Mouse (Mus musculus) gastrocnemius, postnatal 14 days (tissue): ENCODE data around the gene Fut8. TPM values are rescaled to one million over a fixed set of nuclear protein-coding genes. Genes with fewer than 3 reads are reported as not detected.
A peak's percentile ranks its signal among the peaks of the same experiment; 100 is the strongest.

ENCODE experiments used
- DNase-seq: peaks from one replicate; pipeline ENCODE4 v3.0.0; 2021; ENCODE audit warnings: mixed read lengths
- intact Hi-C: fragments of 180-260 bp; cut with DNase I; formaldehyde crosslinking; loops from one replicate; pipeline ENCODE4 v1.15.1; 2025; ENCODE audit warnings: low total_unique reads
- long read RNA-seq, 2 experiments: library from polyadenylated mRNA; stranded (forward); transcript quantifications; one replicate each; pipeline ENCODE4 v2.0.0; 2021
- total RNA-seq, 2 experiments: library from RNA; stranded (reverse); gene quantifications; 2 replicates each; pipeline ENCODE4 v1.2.3; 2021

The Fut8 gene
- total RNA-seq, result 10 to 100 TPM; 15.5 to 20.9 TPM
- long read RNA-seq, experiment 1, transcript Fut8-201 (12 exons, 3,358 nt), result major isoform, 7 of 9 reads
- long read RNA-seq, experiment 1, partial matches to known transcripts, result 0 of 9 reads
- long read RNA-seq, experiment 1, other reads (novel, unspliced or antisense), result 2 of 9 reads
- long read RNA-seq, experiment 2, transcript Fut8-201 (12 exons, 3,358 nt), result major isoform, 8 of 11 reads
- long read RNA-seq, experiment 2, partial matches to known transcripts, result 1 of 11 reads
- long read RNA-seq, experiment 2, other reads (novel, unspliced or antisense), result 1 of 11 reads

DNA sequence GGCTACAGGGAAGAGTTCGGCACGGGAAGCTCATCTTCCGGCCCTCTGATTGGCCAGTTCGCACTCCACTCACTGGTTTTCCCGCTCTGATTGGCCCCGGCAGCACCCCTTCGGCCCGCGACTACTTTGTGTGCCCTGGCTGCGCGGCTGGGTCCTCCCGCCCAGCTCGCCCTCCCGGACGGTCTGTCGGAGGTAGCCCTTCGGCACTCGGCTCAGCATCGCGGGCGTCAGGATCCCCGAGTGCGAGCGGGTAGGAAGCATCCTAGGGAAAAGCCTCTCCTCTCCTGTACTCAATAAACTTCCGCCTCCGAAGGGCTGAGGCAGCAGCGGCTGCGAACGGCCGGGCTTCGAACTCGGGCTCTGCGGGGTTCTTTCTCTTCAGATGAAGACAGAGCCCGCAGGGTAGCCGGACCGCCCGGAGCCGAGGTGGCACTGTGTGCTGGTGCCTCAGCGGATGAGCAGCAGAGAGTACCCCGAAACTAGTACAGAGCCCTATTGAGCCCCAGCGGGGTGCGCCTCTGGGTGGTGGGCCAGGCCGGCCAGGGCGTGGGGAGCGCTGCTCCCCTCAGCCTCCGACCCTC lies at the start of gene Fut8:
Gene Fut8 (plus strand): TSS at position 176 of the 581 bp plus-strand sequence.
- intact Hi-C loops, result loop anchor here (10.0 kb wide), 1 partner anchor 193 kb away; no protein-coding TSS in a partner anchor
- peak; percentile 91 for DNase-seq

DNA sequence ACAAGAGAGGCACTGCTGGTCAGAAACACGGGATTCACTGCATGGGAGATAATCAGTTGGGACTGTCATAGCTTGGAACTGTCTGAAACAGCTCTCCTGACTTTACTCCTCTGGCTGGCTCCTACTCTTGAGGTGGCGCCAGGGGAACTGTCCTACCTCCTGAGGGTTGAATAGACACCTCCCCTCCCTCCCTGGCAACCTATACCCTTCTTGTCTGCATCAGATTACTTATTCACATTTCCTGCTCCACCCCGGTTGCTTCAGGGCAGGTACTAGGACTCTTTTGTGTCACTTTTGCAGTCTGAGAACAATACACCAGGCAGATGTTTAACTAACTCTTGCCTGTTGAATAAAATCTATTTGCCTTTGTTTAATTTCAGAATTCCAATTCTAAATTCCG lies 48.8 kb upstream of the Fut8 start:
- intact Hi-C loops, result no loop called here
- DNase-seq, result no peak

DNA sequence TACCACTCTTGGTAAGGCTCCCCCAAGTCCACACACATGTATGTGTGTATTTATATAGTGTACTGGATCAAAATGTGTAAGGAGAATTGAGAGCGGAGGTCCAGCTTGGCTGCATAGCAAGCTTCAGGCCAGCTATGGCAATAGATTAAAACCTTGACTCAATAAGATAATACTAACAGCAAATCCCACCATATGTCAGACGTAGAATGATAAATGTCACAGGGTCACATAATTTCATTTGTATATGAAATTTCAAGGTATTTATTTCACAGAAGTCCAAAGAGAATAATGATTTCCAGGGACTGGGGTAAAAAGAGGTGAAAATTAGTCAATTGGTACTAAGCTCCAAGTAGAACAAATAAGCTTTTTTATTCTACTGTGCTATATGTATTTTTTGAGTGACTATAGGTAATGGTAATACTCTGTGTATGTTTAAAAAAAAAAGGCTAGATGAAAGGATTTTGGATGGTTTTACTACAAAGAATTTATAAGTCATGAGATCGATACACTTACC lies 47.9 kb upstream of the Fut8 start:
- intact Hi-C loops, result no loop called here
- DNase-seq, result no peak

DNA sequence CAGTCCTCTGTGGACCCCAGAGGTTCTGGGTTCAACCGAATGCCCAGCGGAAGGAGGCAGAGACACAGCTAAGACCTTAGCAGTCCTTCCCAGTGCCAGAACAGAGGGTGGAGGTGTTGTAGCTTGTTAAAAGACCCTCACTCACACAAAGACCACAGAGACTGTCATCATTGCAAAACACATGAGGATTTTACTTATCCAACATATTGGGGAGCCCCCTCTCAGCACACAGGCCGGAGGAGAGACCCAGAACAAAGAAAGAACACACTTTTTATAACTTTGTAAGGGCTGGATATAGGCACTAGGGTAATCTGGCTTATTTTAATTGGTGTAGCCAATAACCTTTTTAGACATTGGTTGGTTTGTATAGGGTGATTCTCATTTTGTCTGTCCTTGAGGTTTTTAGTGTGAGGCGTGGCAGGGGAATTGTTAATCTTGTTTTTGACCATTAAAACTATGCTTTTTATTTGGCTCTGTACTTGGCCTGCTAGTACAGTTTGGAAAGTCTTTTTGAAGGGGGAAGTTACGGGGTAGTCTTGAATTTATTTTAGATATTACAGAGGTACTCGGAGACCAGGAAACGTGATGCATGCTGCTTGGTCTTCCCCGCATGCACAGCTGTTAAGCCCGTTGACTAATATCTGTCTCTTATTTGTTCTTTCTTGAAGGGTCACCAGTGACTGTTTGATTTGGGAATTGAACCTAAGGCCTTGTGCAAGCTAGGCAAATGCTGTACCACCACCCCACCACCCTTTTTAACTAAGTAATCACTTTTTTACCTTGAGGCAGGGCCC lies 46.2 kb upstream of the Fut8 start:
- intact Hi-C loops, result no loop called here

DNA sequence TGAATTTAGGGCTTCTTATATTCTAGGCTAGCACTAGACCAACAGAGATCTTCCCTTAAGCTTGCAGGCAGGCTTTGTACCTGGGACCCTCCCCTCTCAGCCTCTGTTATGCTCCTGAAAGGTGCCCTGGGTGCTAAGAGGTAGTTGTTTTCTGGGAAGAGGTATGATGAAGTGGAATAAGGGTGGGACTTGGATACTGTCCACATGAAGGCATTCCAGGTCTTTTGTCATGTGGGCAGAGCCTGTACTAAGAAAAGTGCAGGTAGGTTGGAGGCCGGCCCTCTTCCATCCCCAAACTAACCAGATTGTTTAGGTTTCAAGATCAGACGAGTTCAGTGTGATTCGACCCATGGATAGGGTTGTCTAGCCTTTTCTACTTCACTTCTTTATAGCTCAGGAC lies 45.2 kb upstream of the Fut8 start:
- no peak for DNase-seq
- intact Hi-C loops, result no loop called here

More for the DNA sequence above, 46.2 kb upstream of the Fut8 start:
- no peak for DNase-seq

DNA sequence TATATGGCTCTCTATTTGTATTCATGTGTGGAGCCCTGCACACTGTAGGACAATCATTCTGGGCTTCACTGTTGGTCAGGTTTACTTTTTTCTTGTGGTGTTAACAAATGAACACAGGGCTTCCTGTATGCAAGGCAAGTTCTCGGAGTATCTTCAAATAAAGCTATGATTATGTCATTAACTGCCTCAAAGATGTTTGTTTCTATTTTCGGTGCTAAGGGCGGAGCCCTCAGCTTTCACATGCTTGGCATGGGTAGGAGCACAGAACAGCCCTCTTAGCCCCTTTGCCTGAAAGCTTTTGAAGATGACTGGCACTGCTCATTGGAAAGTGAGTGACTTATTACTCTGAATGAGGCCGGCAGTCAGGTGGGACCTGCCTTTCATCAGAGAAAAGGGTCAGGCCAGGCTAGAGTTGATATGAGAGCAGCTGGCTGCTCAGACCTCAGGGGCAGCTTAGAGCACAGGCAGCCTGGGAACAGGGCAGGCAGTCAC lies 44.7 kb upstream of the Fut8 start:
- intact Hi-C loops, result no loop called here
- no peak for DNase-seq

DNA sequence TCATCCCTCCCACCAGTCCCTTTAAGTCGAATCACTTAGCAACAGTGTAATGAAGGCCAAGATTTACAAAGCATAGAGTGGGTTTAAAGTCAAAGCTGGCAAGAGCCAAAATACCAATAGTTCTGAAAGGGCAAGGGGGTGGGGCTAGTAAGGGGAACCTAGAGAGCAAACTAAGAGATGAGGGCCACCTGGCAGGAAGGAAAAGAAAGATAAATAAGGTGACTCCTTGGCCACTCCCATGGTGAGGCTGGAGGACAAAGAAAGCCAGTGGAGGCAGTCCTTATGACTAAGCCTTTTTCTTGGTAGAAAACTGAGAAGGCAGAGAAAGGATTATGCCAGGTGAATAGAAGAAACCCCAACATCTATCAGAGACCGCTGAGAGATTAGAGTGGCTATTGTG lies 42.9 kb upstream of the Fut8 start:
- no peak for DNase-seq
- intact Hi-C loops, result no loop called here

DNA sequence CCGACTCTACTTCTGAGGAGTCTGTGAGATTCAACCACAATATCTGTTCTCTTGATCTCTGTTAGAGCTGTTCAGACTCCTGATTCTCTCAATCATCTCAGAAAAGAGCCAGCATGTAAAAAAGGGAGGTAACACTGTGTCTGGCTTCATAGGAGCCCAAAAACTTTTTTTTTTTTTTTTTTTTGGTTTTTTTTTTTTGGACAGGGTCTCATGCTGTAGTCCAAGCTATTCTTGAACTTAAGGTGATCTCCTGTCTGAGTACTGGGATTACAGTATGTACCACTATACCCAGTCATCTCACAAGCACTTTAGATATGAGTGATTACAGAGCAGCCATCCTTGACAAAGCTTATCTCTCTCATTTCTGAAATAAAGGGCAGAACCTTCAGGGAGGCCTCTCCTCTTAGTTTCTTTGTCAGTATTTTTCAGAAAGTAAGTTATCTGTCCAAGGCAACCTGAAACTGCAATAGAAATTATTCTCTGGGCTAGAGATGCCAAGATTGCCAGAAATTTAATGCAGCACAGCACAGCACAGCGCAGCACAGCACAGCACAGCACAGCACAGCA lies 41.3 kb upstream of the Fut8 start:
- intact Hi-C loops, result no loop called here
- no peak for DNase-seq

DNA sequence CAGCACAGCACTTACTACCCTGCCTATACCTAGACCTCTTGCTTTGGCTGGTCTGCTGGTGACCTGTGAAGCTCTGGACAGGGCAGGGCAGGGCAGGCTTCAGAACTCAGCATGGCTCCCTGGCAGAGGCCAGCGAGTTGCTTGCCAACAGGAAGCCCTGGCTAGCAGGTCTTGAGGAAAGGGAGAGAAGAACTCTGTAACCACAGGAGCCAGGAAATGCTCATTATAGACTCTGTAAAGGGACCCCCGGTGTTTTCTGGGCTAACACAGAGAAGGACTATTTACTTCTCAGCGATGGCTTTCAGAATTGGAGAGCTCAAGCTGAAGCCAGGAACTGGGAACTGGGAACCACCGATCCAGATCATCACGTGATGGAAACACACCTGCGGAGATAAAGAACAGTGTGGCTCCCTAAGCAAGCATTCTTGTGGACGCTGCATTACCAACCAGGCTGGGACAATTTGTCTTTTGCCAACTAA lies 40.8 kb upstream of the Fut8 start:
- intact Hi-C loops, result no loop called here
- no peak for DNase-seq

DNA sequence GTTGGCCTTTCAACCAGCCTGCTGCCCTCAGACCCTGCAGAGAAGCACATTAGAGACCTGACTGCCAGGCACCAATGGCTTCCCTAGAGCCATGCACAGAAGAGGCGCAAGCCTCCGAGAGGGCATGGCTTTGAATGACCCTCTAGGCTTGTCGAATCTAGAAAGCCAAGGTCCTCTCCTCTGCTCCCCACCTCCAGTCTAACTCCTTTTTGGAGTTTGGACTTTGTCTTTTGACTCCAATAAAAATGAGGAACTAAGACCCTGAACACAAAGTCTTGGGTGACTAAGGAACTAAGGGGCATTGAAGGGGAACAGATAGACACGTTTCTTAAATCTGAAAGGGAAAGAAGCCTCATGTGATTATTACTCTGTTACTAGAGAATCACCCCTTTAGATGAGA lies 39.7 kb upstream of the Fut8 start:
- intact Hi-C loops, result no loop called here
- DNase-seq, result no peak

DNA sequence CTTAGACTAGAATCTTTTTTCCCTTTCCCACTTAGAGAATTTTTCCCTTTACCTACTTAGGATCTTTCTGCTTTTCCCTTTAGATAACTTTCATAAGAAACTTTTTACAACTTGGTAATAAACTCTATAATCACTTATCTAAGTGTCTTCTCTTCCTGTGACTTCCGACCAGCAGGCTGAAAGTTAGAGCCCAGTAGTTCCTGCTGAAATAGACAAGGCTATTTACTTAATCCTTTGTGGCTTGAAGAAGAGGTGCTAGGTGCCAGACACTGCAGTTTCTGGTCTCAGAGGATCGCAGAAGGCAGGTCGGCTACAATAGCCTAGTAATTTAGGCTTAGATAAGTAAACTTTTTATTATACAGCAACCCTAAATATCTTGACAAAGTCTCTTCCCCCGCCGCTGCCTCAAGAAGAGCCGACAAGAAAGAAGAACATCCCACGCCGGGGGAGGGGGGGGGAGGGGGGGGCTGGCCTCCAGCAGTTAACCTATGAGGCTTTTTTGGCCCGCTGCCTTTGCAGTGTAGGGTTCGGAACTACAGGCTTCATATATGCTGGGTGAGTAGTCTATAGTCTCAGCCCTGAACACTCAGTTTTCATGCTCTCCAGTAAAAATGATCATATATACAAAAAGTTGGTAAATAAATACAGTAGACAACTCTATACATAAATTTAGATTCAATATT lies 36.3 kb upstream of the Fut8 start:
- DNase-seq, result no peak

DNA sequence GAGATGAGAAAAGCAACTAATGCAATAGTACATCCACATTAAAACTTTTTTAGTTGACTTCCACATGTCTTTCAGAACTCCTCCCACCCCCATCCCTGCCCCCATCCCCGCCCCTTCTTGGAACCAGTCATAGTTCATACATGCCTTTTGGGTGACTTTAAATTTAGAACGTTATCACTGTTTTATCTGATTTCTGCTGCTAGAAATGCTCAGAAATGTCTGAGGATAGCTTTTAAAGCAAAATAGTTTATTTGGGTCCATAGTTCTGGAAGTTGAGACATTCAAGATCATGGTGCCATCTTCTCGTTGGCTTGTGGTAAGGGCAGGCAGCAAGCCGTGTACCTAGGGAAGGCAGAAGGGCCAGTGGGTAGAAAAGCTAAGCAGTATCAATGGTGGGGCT lies 34.8 kb upstream of the Fut8 start:
- no peak for DNase-seq
- intact Hi-C loops, result no loop called here

More for the DNA sequence above, 36.3 kb upstream of the Fut8 start:
- intact Hi-C loops, result no loop called here

DNA sequence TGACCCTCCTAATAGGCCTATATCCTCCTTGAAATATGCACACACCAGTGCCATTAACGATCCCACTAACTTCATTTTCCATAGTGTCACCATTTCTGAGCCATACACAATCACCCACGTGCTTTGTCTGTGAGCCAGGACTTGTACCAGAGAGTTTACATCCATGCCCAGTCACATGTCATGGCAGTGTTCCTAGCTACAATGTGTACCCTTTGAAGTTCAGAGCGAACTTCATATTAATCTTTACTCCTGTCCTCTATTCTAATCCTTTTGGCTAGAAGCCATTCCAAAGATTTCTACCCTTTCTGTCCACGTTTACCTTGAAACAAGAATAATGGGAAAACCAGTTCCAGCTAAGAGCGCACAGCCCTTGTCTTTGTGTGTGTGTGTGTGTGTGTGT lies 31.1 kb upstream of the Fut8 start:
- intact Hi-C loops, result no loop called here
- no peak for DNase-seq

DNA sequence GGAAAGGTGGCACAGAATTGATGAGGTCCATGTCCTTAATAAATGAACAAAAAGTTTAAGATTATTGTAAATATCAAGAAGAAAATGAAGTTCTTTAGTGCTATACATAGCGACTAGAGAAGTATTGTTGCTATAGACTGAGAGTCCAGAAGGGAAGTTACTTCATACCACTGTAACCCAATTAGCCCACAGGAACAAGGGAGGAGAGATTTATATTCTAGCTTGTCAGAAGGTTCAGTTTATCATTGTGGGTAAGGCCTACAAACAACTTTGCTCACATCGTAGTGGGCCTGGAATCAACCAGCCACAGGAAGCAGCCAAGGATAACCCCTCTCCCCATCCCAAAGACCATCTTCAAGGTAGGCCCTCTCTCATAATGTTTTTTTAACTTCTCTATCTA lies 29.9 kb upstream of the Fut8 start:
- DNase-seq, result no peak
- intact Hi-C loops, result no loop called here

DNA sequence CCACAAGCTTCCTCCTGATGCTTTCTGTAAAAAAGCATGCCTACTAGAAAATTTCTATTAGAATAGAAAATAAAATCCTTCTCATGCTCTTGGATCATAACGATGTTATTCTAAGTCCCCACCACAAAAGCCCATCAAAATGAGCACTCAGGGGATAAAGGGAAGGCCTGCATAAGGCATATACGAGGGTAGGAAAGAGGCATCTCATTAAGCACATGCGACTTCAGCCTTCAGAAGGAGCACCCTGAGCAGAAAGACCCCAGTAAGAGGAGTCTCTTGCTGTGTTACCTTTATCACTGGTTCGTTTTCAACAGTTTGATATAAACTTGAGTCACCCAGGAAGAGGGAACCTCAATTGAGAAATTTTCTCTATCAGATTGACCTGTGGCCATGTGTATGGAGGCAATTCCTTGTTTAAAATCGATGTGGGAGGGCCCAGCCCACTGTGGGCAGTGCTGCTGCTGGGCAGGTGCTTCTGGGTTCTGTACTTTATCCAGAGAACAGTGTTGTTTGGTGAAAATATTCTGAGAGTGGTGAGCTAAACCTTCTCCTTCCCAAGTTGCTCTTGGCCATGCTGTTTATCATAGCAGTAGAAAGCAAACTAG lies 29.2 kb upstream of the Fut8 start:
- no peak for DNase-seq
- intact Hi-C loops, result no loop called here

DNA sequence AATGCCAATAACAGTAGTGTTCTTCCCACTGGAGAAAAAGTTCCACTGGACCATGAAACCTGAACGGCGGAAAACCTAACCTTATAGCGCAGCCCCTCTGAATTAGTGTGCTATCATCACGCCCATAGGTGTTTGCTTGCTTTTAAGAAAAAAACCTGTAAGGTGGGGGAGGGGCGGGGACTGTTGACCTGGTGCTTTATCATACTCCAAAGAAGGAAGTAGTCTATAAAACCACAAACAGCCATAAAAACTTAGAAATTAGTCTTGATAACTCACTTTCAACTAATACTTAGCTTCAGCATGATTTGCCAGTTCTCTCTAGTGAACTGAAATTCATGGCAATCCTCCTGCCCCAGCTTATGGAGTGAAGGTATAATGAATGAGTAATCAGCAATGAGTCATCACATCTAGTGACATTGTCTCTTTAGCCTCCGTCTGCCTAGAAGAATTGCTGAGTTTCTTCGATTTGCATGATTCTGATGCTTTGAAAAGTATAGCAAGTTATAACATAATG lies 26.2 kb upstream of the Fut8 start:
- intact Hi-C loops, result no loop called here

DNA sequence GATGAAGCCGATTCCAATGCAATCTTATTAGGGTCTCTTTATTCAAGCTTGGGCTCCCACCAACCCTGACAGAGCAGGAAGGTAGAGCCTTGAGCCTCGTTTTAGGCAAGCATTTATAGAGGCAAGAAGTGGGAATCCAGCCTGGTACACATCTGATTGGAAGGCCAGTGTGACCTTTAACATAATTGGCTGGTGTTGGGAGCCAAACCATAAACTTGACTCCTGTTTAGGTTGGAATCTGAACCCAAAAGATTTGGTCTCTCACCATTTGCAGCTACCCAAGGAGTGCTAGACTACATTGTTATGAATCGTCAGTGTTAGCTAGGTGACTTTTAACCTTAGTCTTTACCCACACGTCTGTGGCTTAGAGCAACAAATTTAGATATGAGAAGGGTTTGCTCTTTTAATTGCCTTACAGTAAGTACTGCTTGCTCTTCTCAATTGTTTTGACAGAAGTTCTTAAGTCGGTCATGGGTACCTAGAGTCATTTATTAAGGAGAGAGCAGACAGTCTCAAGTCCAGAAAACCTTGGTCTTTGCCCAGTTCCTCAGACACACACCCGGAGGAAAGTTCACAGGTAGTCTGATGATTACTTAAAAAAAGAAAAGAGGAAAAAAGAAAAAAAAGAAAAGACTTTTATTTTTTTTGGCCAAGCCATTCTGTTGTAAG lies 23.9 kb upstream of the Fut8 start:
- no peak for DNase-seq
- intact Hi-C loops, result no loop called here

More for the DNA sequence above, 26.2 kb upstream of the Fut8 start:
- no peak for DNase-seq

DNA sequence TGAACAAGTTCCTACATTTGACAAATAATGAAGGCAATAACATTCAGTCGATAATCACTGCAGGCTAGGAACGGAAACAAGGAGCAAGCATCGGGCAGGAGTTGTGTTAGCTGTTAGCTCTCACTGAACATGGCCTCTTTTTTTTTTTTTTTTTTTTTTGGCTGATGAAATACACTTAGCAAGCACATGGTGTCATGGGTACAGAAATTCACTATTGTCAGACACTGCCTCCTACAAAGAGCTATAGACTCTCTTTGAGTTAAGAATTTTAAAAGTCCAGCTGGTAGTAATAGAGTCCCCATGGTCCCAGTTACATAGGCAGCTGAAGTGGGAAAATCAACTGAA lies 23.4 kb upstream of the Fut8 start:
- no peak for DNase-seq
- intact Hi-C loops, result no loop called here
